Mouse (Mus musculus): ENCODE data around the gene Lrrc47.
A peak's percentile ranks its signal among the peaks of the same experiment; 100 is the strongest.

The Lrrc47 gene

DNA sequence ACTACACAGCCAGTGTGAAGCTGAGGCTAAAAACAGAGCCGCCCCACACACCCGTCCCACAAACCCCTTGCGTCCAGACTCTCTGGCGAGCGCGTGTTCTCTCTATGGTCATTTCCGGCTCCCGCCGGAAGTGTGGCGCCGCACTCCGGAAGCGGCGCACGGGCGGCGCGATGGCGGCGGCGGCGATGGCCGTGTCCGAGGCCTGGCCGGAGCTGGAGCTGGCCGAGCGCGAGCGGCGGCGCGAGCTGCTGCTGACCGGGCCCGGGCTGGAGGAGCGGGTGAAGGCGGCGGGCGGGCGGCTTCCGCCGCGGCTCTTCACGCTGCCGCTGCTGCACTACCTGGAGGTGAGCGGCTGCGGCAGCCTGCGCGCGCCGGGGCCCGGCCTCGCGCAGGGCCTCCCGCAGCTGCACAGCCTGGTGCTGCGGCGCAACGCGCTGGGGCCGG is at the start of gene Lrrc47:
Gene Lrrc47, plus strand, starts transcription at position 86 of the 444 bp plus-strand sequence.
- peak; percentile 85 for DNase-seq

DNA sequence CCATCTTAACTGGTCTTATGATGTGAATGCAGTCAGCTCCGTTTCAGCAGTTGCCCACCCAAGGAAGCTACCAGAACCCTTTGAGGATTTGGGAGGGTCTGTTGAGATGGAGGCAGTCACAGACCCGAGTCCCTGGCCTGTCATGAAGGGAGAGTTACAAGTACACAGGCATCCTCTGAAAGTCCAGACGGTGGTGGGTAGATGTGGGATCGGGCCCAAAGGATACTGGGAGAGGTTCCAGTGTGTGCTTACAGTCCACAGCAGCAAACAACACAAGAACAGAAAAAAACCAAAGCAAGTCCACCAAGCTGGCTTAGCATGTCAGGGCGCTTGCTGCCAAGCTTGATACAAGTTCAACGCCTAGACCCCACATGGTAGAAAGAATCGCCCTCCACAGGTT is 48.9 kb upstream of the Lrrc47 start:
- DNase-seq: no peak

DNA sequence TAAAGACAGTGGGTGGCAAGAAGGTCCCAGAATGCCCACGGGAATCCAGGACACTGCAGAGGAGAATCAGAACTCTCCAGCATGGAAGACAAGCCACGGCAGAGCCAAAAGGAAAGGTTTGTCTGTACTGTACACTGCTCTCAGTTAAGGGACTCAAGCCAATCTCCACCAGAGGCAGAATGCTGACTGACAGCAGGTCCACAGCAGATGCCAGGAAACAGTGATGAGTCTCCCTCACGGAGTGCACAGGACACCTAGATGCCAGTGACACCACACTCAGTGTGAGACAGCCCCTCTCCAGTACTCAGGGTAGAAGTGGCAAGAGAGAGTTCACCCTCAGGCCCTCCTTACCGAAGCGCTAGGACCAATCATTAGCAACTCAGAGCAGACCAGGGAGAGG is 44.9 kb upstream of the Lrrc47 start:
- no peak for DNase-seq

DNA sequence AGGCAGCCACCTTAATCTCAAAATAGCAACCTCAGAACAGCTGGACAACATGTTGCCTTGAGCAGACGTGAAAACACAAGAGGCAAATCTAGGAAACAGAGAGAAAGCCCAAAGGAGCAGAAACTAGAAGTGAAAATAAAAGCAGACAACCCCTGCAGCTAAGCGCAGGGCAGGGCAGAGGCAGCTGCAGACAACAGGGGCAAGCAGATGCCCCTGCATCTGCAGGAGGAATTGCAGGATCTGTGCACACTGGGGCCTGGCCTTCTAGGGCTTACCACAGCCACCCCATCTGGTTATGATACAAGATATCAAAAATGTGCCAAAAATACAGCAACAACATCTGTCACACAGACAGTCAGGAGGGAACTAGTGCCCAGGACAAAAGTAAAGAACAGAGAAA is 44.0 kb upstream of the Lrrc47 start:
- no peak for DNase-seq

DNA sequence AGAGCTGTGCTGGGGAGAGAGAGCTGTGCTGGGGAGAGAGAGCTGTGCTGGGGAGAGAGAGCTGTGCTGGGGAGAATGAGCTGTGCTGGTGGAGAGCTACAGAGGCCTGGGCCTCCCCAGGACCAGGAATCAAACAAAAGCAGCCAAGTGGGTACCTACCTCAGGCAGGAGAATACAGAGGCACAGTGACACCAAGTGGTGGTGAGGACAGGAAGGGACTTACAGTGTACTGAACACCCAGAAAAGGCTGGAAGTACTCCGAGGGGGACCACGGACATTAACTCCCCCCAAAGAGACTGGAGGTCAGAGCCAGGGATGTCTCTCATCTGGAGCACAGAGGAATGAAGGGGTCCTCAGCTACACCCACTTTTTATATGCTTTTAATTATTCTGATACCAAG is 43.5 kb upstream of the Lrrc47 start:
- no peak for DNase-seq

DNA sequence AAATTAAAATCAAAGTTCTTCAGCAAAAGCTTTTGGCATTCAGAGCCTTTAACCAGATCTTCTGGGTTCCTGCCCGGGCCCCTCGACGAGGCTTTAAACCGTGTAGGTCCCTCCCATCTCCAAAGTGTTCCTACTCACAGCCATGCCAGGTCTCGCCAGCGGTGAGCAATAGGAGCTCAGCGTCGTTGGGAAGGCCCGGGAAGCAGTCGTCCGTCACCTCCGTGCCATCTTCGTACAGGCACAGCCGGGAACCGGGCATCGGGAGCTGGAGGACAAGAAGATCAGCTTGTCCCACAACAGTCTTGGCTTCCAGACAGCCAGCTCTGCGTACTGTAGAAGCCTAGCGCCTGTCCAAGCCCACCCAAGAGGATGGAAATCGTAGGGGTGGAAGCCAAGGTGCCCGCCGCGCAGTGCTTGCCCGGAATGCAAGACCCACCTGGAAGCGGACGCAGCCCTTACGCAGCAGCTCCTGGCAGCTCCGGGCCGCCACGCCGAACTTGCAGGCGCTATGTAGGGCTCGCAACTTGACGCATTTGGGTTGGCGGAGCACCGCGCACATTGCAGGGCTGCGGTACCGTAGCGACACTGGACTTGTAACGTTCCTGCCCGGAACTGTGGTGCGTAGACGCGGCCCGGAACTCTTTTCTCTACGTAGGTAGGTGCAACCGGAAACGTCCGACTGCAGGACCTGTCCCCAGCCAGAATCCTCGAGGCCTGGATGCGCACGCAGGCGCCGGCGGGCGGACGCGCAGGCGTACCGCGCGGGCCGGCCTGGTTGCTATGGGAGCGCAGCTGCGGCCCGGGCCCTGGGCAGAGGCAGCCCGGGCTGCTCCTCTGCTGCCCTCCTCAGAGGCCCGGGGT is 36.9 kb upstream of the Lrrc47 start, which contains the start of the genes Dffb and Cep104:
Gene Dffb, minus strand, starts transcription at position 696 of the 861 bp plus-strand sequence.
Gene Cep104, plus strand, starts transcription at position 764 of the 861 bp plus-strand sequence.
- DNase-seq: peak; percentile 96

DNA sequence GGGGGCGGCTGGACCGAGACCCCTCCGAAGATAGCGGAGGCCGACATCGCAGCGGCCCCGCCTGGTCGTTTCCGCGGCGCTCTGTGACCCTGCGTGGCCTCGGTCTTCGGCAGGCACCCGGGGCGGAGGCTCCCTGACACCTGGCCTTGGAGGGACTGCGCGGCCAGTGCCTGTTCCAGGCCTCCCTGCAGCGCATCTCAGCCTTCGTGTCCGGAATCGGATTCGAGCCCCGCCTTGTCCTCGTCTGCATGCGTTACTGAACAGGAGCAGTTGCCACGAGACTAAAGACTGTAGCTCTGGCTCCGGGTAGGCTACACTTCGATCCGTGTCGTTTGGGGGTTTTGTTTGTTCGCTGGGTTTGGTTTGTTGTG is 36.3 kb upstream of the Lrrc47 start:
- no peak for DNase-seq

DNA sequence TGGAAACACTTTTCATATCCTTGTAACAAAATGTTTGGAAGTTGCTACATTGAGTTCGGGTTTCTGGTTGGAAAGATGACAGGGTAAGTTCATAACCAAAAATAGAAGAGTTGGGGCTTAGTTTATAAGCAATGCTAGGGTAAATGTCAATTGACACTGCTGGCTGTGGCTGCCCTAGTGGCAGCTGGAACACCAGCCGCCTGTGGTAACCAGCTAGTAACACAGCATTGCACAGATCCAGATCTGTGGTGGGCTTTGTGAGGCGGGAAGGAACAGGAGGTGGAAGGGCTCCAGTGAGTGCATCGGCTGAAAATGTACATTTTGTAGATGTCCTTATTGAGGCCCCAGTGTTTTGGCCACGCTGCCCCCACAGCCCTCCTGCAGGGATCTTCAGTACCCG is 35.8 kb upstream of the Lrrc47 start:
- DNase-seq: no peak

DNA sequence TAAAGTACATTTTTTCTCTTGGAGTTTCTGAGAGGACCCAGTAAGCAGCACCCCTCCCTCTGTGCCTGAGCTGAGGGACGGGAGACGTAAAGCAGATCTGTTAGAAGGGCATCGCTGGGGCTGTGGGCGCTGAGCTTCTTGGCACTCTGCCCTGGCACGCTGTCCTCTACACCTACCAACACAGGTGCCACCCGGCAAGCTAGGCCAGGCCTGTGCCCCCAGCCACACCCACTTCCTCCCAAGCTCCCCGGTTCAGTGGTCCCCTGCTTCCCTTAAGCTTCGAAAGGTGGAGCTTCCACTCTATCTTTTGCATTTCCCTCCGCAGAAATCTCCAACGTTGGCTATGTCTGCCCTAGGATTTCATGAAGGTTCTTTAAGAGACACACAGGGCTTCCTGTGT is 32.3 kb upstream of the Lrrc47 start:
- DNase-seq: no peak

DNA sequence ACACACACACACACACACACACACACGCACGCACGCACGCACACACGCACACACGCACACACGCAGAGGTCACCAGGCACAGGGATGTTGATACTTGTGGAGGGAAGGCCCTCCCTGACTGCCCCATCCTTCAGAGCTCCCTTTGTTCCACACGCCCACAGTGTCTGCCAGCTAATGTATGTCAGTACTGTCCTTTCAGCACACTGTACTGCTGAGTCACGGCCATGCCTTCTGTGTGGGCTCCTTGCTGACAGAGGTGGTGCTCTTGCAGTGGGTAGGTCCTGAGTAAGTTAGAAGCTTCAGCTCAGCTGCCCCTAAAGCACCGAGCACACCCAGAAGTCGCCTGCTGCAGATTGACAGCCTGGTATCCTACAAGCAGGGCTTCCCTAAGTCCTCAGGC is 31.1 kb upstream of the Lrrc47 start:
- no peak for DNase-seq

DNA sequence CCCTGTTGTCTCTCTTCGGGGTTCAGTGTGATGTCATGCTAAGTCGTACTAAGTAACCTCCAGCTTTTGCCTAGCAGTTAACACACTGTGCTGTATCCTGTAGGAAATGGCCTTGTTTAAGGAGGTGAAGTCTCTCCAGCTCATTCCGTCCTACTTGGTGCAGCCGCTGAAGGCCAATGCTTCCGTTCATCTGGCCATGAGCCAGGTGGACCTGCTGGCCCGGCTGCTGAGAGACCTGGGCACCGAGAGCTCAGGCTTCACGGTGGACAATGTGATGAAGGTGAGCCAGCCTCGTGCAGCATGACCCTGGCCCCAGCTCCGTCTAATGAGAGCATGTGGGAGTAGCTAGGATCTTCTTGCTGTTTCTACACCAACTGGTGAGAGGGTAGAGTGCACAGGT is 18.8 kb upstream of the Lrrc47 start:
- no peak for DNase-seq

DNA sequence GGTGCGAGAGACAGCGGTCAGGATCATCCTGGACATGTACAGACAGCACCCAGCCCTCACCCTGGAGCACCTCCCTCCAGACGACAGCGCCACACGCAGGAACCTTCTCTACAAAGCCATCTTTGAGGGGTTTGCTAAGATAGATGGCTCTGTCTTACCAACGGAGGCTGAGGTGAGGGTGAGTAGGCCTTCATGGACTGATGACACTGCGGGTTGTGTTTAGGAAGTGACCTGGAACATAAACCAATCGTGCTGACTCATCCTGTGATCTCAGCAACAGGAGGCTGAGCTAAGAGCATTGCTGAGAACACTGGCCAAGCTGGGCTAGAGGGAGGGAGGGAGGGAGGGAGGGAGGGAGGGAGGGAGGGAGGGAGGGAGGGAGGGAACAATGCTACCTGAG is 18.0 kb upstream of the Lrrc47 start:
- DNase-seq: no peak

DNA sequence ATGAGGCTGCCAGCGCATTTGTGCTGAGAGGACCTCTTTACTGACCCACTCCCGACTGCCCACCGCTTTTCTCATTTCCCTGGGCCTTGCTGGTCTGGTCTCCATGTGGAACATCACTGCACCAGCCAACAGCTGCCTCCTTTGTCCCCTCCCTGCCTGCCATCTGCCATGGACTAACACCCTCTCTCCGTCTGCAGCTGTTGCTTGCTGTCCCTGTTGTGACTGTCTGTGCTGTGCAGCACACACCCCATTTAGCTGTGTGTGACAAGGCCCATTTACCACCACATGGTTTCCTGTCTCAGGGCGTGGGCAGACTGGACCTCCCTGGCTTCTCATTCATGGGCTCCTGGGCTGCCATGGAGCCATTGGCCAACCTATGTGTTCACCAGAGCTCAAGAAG is 6.0 kb upstream of the Lrrc47 start:
- DNase-seq: no peak

DNA sequence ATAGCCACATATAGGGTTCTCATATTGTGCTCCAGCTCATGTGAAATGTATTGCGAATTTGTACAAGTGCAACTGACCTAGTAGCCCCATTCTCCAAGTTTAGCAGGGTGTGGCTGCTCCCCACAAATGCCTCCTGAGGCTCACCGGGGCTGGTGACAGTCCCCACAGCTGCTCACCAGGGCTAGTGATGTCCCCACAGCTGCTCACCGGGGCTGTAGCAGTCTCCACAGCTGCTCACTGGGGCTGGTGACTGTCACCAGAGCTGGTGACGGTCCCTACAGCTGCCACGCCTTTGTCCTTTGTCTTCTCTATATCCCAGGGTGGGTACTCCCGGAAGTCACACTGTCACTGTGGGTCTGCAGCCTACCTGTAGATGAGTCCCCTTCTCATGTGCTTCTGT is 5.3 kb upstream of the Lrrc47 start:
- DNase-seq: no peak

DNA sequence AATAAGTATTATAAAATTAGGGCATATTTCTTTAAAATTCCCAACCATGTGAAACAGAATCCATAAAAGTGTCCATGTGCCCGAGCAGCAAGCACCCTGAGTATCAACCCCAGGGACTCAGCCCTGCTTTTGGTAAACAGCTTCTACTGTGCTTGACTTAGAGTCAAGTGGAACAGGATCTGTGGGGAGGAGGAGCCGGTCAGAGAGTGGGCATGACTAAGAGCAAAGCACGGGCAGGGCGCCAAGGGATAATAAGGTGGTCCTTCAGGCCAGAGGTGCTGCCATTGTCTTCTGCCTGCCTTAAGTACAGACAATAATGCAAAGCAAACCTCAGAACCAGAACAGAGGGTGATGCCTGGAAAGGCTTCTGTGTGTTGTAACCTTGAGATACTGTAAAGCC is 3.8 kb upstream of the Lrrc47 start:
- DNase-seq: no peak

DNA sequence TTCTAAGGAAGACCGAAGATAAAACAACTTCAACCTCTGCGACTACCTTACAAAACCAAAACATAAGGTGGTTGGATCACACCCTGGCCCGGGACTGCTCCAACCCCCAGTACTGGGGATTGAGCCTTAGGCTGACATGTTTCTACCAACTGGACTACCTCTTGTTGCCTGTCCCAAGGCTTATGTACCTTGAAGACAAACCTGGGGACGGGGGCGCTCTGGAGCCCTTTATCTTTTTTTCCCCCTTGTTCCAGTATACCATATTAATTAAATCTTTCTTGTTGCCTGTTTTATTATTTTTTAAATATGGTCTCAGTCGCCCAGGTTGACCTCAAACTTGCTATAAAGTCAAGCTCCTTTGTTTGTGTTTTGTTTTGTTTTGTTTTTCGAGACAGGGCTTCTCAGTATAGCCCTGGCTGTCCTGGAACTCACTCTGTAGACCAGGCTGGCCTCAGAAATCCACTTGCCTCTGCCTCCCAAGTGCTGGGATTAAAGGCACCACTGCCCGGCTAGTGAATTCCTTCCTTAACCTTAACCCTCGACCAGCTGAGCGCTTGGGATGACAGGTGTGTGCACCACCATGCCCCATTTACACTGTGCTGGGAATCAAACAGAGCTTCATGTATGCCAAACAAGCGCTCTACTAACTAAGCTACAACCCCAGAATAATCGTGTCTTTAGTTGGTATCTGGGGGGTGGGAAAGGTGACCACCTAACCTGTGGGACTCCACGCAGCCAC is 455 bp upstream of the Lrrc47 start:
- DNase-seq: no peak

DNA sequence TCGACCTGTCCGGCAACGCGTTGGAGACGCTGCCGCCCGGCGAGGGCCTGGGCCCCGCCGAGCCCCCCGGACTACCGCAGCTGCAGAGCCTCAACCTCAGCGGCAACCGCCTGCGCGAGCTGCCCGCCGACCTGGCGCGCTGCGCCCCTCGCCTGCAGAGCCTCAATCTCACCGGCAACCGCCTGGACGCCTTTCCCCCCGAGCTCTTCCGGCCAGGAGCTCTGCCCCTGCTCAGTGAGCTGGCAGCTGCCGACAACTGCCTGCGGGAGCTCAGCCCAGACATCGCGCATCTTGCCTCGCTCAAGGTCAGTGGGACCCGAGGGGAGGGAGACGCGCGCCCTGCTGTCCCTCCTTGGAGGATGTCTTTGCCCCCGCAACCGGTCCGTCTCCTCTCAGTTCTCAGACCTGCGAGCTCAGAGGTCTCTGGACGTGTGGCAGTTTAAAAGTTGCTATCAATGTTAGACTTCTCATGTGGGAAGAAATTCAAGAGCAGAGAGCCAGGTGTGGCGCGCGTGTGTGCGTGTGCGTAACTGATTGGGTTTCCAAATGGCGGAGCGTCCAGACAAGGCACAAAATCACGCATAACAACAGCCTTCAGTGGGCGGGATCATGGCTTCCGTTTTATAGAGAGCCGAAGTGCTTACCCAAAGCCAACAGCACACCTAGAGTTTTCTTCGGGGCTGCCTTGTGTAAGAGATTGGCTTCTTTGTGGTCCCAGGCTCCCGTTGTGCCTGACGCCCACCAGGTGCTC is 776 bp downstream of the Lrrc47 start:
- no peak for DNase-seq

DNA sequence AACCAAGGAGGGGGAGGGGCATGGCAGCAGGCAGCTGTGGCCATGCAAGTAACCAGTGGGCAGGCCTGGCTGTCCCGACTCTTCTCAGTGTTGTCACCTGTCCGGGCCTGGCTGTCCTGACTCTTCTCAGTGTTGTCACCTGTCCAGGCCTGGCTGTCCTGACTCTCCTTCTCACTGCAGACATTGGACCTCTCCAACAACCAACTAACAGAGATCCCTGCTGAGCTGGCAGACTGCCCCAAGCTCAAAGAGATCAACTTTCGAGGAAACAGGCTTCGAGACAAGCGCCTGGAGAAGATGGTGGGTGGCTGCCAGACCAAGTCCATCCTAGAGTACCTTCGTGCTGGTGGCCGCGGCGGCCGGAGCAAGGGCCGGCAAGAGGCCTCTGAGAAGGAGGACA is 3.9 kb downstream of the Lrrc47 start:
- peak; percentile 64 for DNase-seq

DNA sequence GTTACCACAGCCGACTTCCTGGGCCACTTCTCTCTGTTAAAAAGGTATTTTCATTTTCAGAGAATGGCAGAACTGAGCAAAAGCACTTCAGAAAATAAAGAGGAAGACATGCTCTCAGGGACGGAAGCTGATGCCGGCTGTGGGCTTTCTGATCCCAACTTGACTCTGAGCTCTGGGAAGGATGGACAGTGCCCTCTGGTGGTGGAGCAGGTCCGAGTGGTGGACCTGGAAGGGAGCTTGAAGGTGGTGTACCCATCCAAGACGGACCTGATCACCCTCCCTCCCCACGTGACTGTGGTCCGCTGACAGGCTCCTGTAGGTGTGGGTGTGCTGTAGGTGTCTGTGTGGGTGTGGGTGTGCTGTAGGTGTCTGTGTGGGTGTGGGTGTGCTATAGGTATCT is 8.0 kb downstream of the Lrrc47 start:
- DNase-seq: peak; percentile 88

DNA sequence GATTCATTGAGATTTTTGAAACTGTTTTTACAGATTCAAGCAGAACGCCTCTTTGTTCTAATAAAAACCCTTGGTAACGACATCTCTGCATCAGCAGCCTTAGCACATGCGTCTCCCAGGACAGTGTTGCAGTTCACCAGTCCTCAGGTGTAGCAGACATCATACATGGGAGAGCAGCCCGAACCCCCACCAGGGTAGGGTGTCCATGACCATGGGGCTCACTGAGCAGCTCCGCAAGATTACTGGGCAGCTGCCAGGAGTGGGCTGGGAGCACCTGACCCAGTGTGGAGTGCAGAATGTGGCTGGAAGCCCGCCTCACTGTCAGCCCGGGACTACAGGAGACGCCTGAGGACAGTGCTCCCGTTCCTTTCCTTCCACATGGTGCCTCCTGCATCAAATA is 9.9 kb downstream of the Lrrc47 start:
- DNase-seq: peak; percentile 73

DNA sequence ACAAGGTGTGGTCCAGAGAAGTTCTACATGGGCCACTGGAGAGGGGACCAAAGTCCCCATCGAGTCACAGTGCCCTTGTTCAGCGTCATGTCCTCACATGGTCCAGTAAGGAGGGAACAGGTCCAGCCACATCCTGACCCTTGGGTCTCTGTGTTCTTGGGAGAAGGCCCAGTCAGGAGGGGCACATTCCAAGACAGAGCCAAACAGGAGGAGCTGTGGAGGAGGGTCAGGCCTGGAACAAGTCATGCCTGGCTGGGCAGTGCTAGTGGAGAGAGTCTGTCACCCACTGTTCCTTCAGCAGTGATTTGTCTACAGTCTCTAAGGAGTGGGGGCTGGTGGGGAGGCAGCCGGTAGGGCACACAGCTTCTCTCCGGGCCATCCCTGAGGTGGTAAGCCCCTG is 10.9 kb downstream of the Lrrc47 start:
- peak; percentile 97 for DNase-seq

DNA sequence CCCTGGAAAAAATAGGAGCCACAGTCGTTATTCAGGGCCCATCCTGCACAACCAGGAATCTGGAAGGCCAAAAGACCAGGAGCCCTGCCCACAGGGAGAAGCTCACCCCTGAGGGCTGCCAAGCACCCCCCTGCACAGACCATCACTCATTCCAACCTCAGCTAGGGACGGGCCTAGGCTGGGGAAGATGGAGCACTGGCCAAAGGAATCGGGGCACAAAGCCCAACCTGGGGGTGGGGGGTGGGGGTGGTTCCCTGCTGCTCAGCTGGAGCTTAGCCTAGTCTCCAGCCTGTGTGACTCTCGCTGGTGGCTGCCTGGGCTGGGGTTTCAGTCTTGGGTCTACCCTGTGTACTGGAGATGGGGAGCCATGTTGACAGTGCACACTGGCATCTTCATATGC is 11.3 kb downstream of the Lrrc47 start:
- DNase-seq: no peak
